Mouse (Mus musculus) left cerebral cortex, adult 9 months (tissue): Measurements from ENCODE around the gene Hmgb1.
A peak's percentile ranks its signal among the peaks of the same experiment; 100 is the strongest.

Source experiments
- DNase-seq, 2 experiments: peaks; one replicate each; pipeline ENCODE4 v3.0.0; 2022; ENCODE audit warnings: low spot score in 2 of 2

The Hmgb1 gene

DNA sequence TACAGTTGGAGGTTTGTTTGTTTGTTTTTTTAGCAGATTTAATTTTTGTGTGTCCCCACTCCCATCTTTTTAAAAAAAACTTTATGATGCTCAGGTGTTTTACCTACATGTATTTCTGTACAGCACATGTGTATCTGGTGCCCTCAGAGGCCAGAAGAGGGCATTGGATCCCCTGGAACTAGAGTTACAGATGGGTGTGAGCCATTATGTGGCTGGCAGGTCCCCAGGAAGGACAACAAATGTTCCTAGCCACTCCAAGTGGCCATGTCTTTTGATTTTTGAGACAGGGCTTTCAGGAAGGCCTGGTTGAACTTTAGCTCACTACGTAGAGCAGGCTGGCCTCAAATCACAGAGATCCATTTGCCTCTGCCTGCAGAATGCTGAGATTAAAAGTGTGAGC lies 121.5 kb downstream of the Hmgb1 start:
- DNase-seq, result no peak

DNA sequence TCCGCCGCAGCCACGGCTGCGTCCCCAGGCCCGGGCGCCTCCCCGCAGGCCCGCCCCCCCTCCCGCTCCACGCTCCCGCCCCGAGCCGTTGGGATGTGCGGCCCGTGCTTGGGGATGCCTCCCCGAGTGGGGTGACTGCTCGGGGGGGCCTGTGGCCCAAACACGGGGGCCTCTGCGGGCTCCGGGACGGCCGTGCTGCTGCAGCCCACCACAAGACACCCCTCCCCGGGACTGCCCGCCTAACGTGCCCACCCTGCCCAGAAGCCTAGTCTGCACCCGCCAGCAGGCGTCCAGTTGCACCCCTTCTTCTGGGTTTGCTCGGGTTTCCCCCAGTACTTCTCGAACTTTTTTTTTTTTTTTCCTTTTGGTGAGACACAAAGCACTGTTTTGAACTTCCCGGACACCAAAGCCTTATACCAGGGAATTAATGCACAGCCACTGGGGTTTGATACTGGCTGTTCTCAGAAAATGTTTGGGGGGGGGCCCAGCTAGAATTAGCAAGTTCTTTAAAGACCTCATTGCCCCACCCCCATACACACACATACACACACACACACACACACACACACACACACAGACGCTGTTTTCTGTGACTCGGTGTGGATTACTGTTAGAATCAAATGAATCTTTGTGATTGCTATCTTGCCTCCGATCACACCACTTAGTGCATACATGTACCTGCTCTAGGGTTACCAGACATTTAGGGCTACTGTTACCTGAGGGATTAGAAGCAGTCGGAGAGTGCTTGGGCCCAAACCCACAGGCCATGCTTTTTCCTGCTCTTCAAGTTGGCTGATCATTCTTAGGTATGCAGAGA lies 130.7 kb downstream of the Hmgb1 start:
- DNase-seq, result no peak

DNA sequence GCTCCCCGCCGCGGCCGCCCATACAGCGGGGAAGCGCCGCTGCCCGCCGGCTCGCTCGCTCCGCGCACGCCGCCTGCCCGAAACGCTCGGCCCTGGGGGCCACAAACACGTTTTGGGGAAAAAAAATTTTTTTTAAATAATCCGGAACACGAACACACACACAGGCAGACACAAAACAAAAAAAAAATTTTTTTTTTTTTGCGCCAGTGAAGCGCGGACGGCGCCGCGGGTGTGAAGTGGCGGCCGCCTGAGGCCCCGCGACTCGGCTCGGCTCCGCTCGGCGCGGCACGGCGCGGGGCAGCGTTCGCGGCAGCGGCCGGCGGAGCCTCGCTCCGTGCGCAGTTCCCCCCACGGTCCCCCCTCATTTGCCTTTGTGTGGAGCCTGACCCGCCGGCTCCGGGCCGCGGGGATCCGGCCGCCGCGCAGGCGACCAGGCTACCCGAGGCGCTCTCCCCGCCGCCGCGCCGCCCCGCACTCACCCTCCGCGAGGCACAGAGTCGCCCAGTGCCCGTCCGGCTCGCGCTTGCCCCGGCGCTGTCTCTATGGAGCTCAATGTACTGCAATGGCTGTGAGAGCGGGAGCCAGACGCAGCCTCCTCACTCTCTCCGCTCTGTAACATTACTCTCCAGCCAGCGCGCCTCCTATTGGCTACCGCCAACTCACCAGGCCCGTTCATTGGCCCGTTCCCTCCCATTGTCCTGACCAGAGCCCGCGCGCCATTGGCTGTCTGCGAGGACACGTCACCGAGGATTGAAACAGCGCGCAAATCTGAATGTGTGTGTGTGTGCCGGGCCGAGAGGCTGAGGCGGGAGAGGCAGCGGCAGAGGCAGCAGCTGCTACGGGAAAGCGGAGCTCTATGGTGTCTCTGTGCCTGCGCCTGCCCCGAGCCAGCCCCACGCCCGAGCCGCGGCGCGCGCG lies 131.6 kb downstream of the Hmgb1 start:
- peak; percentile 97 to 99 for DNase-seq

DNA sequence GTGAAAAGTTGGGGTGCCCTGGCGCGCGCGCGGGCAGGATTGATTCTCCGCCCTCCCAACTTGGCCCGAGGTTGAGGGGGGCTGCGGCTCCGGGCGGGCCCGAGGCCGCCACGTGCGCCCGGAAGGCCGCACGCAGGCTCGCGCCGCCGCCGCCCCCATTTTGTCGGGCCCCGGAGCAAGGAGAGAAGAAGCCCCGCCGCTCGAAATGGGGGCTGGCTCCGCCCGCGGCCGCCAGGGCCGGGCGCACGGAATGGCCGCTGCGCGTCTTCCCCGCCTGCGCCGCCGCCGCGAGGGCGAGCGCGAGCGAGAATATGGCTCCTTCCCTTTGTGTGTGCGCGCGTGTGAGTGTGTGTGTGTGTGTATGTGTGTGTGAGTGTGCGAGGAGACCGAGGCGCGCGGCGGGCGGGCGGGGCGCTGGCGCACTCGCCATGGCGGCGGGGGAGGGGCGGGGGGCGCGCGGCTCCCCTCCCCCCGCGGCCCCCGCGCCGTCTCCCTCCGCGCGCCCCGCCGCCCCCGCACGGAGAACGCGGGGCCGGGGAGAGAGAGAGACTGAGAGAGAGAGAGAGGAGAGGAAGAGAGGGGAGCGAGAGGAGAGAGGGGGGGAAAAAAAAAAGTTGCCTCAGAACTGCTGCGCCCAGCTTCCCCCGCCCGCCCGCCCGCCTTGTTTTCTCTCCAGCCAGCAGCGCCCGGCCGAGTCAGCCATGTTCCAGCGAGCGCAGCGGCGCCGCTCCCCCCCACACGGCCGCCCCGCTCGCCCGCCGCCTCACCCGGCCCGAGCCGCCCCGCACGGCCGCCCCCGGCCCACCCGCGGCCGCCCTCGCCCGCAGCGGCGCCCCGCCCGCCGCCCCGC lies 132.5 kb downstream of the Hmgb1 start:
- peak in 1 of 2 experiments; percentile 82 for DNase-seq

DNA sequence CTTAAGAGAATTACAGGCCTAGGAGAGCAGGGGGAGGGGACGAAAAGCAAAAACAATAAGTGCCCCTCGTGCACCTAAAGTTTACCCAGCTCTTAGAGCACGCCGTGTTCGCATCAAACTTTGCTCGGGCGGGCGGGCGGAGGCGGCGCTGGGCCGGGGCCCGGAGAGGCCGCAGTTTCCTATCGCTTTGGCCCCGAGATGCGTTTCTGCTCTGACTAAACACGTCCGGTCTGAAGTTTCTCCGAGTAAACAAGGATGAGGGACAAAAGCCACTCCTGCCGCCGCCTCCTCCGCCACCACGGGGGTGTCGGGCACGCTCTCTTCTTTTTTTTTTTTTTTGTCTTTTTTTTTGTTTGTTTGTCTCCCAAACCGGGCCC lies 133.1 kb downstream of the Hmgb1 start:
- DNase-seq, result no peak

DNA sequence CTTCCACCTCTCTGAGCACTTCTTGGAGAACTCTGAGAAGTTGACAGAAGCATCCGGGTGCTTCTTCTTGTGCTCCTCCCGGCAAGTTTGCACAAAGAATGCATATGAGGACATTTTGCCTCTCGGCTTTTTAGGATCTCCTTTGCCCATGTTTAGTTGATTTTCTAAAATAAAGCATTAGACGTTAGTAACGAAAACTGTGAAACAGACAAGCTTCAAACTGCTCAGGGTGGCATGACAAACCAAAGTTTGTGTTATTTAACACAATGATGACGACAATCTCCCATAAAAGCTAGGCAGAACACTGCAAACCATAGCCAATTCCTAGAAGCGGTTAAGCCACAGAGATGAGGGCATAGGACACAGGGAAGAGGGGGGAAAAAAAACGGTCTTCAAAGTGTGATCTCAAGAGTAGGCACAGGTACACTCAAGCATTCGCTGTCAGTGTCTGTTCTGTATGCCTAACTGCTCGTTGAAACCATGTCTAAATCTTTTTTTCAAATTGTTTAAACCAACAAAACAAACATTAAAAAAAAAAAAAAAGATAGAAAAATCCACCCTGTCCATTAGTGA lies 133.6 kb downstream of the Hmgb1 start:
- no peak for DNase-seq

DNA sequence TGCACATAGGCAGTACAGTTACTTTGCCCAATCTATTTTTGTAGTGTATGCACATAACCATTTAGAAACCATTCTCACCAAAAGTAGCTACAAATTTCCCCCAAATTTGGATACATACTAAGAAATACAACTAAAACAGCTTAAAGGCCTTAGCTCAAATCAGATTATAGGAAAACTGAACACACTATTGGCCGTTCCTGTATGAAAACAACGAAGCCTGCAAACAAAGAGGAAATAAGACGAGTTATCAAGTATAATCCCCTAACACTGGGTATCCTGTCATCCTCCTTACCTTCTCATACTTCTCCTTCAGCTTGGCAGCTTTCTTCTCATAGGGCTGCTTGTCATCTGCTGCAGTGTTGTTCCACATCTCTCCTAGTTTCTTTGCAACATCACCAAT lies 134.9 kb downstream of the Hmgb1 start:
- no peak for DNase-seq

DNA sequence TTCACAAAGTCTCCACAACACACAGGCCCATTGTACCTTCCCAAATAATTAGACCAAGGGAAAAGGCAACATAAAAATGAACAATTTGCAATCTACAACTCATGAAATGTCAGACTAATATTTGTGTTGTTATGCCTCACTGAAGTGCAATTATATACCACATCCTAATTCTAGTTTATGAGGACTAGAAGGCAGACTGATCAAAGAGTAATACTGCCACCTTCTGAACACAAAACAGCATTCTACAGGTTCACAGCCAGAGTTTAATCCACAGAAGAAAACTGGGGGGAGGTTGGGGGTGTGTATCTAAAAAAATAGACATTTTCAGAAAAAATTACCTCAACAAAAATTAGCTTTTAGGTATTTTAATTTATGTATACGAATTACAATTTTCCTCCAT lies 135.3 kb downstream of the Hmgb1 start:
- DNase-seq, result no peak

DNA sequence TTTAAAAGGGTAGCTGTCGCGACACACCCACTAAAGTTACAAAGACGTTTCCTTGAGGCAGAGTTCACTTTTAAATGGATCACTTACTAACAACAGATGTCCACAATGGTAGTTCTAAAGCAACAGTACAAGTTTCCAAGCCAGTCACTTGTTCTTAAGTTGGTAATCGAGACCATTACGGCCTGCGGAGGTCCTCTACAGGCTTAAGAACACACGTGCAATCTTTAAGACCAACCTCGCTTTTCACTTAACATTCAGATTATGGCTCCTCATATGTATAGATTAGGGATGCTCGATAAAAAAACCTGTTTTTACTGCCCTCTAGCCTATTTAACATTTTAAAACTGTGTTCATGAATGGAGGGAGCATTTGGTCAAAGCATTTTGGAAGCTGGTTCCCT lies 137.6 kb downstream of the Hmgb1 start:
- no peak for DNase-seq

DNA sequence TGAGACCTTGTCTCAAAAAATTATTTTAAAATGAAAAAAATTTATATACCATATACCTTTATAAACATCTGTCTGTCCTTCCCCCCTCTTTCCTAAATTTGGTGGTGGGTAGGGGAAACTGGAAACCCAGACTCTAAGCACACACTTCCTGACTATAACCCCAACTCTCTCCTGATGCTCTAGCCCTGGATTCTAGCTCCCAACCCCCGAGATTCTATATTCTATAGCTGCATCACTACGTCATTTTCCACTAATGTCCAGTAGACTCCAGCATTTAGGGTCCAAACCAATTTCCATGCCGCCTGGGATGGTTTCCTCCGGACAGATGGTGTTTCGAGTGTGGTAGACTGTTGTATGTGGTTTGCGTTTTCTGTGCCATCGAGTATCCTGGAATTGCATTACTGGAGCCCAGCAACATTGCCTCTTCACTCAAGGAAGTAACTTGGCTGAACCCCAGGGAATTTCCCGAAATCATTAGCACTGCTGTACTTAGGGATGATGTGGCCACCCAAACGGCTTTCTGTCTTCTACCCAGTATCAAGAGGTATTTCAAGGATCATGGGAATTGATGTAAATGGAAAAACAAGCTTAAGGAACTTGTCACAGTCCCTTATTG lies 138.7 kb downstream of the Hmgb1 start:
- no peak for DNase-seq

DNA sequence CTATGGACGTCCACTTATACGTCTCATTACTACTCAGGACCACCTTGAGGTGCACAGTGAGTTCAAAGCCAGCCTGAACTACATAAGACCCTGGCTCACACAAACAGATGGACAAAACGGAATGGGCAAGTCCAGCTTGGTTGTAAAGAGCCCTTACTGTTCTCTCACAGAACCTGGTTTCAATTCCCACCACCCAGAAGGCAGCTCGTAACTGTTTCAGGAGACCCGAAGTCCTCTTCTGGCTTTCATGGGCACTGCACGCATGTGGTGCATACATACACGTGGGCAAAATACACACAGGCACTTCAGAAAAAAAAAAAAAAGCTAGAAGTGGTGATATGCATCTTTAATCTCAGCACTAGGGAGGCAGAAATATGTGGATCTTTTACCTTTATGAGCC lies 139.2 kb downstream of the Hmgb1 start:
- DNase-seq, result no peak

DNA sequence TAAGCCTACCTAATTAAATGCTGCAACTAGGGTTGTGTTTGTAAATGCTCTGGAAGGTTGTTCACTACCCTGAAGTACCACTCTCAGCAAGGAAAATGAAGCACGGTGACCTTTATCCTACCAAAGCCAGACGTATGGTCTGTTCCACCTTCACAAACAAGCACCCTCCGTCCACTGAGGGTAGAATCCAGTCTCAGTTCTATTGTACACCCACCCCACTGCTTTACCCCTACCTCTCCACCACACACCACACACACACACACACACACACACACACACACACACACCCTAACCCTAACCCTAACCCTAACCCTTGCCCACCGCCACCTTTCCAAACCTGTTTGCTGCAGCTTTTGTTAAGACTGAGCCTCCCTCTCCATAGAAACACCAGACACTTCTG lies 140.2 kb downstream of the Hmgb1 start:
- DNase-seq, result no peak

DNA sequence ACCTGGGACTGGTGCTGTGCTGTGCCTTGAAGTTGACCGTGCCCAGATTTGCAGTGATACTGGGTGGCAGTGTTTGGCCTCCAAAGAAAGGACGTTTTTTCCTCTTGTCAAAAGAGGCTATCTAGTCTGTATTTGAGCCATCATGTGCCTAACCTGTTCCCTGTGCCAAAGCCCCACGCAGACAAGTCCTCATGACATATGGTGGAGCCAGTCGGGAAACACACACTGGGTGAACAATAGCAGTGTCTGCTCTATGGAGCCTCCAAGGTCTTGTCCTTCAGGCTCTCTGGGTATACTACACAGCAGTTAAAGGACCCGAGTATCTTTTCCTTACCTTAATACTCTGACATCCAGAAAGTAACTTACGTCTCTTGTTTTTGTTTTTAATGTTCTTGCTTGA lies 141.0 kb downstream of the Hmgb1 start:
- DNase-seq, result no peak

DNA sequence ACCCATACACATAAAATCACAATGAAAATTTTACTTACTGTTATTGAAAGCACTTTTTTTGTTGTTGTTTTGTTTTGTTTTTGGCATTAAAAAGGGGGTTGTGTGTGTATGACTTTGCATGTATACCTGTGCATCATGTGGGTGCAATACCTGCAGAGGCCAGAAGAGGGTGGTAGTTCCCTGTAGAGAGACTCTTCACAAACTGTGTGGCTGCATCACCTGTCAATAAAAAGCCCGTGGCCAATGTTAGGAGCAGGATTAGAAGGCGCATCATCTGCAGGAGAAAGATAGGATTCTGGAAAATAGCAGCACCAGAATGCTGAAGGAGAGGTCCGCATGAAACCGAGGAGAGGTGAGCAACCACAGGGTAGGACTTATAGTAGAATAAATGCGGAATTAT lies 144.5 kb downstream of the Hmgb1 start:
- DNase-seq, result no peak

DNA sequence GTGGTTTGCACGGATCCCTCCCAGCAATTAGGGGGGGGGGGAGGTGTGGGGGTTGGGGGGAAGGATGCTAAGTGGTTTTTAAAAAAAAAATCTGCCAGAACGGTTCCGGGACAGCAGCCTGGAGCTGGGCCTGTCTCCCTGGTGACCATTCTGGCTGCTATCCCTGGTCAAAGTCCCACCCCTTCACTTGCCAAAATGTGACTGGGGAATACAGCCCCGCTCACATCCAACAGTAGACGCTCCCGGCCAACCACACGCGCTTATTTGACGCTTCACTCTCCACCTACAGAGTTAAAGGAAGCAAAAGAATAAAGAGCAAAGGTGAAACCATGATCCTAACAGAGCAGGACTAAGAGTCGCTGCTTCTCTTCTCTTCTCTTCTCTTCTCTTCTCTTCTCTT lies 146.6 kb downstream of the Hmgb1 start:
- no peak for DNase-seq

DNA sequence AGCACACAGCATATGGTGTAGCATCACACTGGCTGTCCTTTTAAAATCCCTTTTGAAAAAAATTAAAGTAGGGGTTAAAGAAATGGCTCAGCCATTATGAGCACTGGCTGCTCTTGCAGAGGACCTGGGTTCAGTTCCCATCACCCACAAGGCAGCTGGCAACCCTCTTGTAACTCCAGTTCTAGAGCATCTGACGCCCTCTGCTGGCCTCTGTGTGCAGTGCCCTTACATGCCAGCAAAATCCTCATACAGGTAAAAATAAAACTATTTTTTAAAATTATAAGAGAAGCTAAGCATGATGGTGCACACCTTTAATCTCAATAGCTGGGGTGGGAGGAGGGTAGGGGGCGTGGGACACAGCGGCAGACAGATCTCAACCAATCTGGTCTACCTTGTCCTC lies 147.4 kb downstream of the Hmgb1 start:
- DNase-seq, result no peak

DNA sequence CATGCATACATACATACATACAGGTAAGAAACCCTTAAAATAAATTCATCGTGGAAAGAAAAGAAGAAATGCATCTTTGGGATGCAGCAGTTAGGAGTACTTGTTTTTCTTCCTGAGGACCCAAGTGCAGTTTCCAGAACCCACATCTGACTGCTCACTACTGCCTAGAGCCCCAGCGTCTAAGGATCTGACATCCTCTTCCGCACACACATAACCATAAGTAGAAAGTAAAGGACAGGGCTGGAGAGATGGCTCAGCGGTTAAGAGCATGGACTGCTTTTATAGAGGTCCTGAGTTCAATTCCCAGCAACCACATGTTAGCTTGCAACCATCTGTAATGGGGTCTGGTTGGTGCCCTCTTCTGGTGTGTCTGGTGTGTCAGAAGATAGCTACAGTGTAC lies 151.9 kb downstream of the Hmgb1 start:
- no peak for DNase-seq

DNA sequence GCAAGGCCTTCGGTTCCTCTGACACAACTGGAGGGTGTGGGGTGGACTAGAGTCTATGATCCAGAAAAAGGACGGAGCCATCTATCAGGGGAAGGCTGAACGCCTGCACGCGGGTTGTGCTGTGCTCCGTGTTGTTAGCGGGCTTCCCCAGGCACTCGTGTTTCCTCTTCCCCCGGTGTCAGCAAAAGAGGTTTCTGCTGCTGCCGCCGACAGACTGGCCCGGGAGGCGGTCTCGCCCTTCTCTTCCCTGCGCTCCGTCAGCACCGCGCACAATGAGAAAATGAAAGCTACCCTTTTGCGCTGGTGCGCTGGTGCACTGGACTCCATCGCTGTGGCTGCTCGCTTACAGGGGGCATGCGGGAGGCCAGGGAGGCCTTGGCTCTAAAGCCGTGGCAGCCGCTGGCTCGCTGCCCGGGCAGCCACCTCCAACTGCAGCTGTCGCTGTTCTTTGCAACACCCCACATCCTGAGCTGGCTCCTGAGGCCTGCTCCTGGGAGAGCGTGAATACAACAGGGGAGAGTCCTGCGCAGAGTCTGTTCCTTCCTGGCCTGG lies 153.0 kb downstream of the Hmgb1 start:
- peak in 1 of 2 experiments; percentile 49 for DNase-seq

DNA sequence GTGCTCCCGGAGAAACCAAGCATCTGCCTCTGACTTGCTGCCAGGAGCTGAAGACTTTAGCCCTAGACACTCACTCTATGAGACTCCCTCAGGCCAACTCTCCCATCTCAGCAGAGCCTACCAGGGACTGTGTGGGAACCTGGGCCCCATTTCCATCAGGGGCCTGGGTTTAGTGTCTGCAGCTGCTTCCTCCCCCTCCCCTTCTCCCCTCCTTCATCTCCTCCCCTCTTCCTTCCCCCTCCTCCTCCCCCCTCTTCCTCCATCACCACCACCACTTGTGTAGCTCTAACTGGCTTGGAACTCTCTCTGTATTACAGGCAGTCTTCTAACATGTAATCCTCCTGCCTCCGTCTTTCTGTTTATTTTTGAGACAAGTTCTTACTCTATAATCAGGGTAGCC lies 154.2 kb downstream of the Hmgb1 start:
- DNase-seq, result no peak

DNA sequence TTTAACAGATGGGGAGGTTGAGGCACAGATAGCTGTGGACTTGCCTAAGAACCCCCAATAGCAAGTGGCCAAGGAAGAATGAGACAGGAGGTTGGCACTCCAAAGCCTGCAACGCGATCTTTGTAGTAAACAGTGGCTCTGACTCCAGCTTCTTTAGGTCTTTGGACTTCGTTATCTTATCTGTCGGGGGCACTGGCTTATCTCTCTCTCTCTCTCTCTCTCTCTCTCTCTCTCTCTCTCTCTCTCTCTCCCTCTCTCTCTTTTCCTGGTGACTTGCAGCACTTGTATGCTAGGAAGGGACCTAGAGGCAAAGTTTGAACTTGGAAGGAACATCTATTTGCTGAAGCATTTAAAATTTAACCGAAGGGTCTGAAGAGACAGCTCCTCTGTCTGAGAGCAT lies 155.9 kb downstream of the Hmgb1 start:
- no peak for DNase-seq

DNA sequence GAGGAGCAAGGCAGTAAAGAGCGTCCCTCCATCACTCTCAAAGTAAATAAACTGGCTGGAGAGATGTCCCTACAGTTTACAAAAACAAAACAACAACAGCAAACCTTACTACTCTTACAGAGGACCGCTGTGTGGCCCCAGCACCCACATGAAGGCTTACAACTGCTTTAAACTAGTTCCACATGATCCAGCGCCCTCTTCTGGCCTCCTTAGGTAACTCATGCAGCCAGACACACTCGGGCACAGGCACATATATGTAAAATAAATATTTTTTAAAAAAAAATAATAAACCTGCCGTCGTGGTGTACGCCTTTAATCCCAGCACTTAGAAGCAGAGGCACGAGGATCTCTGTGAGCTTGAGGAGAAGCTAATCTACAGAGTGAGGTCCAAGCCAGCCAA lies 156.9 kb downstream of the Hmgb1 start:
- no peak for DNase-seq
